Mouse (Mus musculus) urinary bladder, adult 2 months (tissue): ENCODE results near the gene Atpif1. TPM values are rescaled to one million over a fixed set of nuclear protein-coding genes. Genes with fewer than 3 reads are reported as not detected.
"Not testable (repeated sequence)": the region's sequence is repeated elsewhere in the genome, so short reads cannot be mapped to it uniquely, and the experiment has no call there.

Experiments
- DNase-seq: peaks from one replicate; pipeline ENCODE4 v3.0.0; 2022; ENCODE audit warnings: low spot score
- polyA plus RNA-seq: library from polyadenylated mRNA; depleted of rRNA; stranded (reverse); fragments of >200 nt; gene quantifications from 2 replicates; pipeline ENCODE4 v1.2.3, GENCODE M21; 2012; rRNA removed

The Atpif1 gene
- 367 and 421 TPM in 2 replicates for polyA plus RNA-seq

DNA sequence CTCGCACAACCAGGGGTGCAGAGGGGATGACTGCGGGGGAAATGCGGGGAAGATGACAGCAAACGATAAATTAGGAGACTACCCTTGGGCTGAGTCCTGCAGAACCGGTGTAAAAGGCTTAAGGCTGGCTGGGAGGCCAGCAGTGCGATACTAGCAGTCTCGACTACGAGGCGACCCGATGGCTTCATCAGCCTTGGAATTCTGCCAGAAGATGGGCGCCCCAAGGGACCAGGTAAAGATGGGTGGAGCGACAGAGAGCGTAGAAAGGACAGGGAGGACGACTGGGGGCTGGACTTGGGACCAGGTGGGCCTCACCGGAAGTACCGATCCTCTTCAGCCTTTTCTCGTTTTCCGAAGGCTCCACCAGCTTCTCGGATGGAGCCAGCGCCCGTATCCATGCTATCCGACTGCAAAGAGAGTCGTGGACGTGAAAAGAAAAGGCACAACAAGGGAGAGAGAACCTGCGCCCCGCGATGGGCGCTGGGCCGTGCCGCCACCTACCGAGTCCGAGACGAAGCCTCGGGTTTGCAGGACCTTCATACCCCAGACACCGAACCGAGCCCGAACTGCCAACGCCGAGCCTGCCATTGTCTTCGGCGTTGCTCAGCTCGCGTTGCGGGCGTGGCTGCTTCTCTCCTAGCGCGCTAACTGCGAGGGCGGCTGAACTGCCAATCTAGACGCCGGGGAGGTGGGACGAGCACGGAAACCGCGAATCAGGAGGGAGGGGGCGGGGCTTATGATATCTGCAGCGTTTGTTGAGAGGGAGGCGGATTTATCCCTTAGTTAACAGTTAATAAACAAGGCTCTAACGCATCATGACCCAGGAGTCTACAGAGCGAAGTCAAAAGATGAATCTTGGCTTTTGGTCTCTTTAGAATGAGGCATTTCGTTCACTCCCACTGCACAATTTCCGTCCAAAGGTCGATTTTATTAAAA, at the start of gene Atpif1:
Atpif1 (minus strand) TSS at position 679 of the 936 bp plus-strand sequence.
- peak; percentile 70 for DNase-seq

DNA sequence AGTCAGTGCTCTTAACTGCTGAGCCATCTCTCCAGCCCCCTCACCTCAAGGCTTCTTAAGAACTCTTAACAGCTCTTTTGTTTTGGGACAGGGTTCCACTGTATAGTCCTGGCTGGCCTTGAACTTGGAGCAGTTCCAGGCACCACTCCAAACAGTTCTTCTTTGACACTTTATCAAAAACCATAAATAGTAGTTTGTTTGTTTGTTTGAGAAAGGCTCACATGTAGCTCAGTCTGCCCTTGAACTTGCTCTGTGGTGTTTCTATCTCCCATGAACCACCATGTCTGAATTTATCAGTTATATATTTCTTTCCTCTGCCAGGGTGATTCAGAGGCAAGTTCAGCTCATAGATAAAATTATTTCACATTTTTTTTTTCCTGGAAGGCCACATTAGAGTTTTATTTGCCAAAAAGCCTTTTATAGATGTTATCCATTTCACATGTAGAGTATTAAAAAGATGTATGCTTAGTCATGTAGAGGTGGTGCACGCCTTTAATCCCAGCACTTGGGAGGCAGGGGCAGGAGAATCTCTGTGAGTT, 41.4 kb upstream of the Atpif1 start:
- DNase-seq, result no peak

DNA sequence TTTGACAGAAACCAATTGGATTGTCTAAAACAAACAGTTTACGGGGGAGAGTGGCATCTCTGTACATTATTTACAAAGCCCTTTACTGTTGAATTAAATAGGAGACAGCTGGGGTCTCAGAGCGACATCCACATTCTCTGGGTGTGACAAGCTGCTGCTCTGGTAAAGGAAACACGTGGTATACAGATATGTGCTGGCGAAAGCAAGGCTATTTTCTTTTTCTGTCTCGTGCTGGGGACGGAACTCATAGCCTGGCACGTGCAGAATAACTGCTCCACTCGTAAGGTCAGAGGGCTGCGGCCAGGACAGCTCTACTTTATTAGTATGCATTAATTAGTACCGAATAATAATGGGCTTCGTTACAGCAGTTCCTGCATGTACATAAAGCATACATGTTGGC, 39.9 kb upstream of the Atpif1 start:
- DNase-seq, result no peak

DNA sequence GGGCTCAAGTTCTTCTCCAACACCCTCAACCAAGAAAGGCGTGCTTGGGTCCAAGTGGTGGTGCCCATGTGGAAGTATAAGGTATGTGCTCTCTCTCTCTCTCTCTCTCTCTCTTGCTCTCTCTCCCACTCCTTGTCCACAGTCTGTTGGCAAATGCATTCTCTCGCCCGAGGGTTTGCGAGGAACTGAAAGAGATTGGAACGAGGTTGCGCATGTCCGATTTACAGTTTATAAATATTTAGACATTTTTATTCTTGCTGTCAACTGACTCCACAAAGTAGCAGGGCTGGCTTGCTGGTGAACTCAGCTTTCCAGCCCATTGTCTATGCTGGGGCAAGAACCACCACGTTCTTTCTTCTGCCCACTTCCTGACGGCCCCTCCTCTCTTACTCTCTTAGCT, 37.7 kb upstream of the Atpif1 start:
- no peak for DNase-seq

DNA sequence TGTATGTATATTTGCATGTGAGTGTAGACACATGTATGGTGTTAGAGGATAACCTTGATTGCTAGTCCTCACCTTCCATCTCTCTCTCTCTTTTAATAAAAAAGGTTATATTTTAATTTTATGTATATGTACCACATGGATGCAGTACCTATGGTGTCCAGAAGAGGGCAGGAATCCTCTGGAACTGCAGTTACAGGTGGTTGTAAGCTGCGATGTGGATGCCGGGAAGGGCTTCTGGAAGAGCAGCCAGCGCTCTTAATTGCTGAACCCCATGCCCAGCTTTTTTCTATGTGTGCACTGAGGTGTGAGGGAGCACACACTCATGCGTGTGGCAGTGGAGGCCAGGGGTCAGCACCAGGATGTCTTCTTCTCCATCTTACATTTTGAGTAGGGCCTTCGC, 35.7 kb upstream of the Atpif1 start:
- no peak for DNase-seq

DNA sequence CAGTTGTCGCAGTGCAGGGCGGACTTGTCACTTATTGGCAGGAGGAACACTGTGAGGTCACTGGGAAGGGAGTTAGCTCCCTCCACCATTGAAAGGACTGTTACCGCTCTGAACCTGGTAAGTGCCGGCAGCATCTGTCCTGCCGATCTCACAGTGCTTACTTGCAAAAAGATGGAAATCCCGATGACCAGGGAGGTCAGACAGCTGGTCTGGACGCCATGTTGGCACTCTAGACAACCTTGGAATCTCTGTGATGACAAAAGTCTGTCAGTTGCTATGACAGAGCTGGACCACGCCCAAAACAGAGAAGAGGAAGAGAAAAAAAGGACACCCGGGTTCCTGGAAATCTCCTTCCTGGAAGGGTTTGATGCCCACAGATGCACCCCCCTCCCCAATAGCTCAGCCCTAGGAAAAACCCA, 33.9 kb upstream of the Atpif1 start:
- DNase-seq, result no peak

DNA sequence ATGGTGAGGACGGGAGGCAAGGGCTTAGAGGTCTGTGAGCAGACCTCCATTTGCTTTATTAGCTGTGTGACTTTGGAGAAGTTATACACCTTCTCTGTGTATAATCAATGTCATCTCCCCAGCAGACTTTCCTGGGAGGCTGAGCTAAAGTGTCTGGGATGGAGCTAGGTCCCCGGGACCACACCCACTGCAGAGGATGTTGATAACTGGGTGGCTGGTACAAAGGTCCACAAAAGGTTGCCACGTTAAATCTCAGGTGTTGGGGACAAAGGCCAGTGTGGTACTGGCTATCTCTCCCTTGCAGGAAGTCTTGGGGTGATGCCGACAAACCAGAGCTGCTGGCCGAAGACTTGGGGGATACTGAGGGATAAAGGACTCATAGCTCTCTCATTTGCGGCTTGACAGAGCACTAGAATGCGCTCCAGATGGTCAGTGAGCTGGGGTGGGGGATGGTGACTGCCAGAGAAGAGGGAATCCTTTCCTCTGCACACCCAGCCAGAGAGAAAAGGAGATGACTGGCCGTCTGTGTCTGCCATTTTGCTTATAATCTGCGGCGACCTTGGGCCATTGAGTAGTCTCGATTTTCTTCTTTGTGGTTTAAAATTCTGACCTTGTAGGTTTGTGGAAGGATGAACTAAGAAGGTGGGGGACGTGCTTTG, 31.8 kb upstream of the Atpif1 start:
- no peak for DNase-seq

DNA sequence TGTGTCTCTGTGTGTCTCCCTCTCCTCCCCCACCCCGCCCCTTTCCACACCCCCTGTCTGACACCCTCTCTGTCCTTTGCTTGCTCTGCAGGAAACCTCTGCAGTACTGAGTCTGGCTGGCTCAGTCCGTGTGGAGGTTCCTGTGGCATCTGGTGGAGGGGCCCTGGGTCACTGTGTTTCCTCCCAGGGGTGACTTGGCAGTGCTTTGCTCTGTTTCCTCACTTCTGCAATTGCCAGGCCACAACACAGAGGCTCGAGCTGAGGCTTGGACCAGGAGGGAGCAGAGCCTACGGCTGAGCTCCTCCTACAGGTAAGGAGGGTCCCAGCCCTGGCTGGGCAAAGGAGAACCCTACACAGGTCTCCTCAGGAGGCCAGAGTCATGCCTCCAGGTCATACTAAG, 30.5 kb upstream of the Atpif1 start, which contains the start of gene Ptafr:
Ptafr (plus strand) TSS at position 103 of the 400 bp plus-strand sequence.
- DNase-seq, result no peak

DNA sequence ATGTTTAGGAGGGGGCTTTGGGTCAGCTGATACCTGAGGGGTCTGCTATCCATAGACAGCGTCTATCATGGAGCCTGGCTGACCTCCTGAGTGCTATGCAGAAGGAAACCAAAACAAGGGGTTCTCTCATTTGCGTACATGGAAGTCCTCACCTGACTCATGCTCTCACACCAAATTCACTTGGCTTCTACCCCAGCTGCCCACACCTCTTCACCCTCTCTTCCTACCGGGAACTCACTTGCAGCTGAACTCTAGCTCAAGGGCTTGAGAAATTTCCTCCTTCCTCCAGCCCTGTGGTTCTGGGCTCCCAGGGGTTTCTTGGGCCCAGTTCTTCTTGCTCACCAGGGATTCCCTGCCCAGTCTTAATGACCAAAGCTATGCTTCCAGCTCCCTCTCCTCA, 29.8 kb upstream of the Atpif1 start:
- no peak for DNase-seq

DNA sequence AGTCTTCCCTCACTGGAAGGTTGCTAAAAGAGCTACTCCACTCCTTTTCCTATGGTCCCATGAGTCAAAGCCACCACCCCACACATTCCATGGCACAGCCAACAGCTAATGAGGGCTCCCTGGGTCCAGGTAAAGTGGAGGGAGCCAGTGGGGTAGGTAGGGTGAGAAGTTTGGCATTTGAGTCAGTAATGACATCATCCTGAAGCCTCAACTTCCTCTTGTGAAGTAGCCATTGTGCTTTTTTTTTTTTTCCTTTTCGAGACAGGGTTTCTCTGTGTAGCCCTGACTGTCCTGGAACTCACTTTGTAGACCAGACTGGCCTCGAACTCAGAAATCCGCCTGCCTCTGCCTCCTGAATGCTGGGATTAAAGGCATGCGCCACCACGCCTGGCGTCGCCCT, 22.1 kb upstream of the Atpif1 start:
- not testable (repeated sequence) for DNase-seq

DNA sequence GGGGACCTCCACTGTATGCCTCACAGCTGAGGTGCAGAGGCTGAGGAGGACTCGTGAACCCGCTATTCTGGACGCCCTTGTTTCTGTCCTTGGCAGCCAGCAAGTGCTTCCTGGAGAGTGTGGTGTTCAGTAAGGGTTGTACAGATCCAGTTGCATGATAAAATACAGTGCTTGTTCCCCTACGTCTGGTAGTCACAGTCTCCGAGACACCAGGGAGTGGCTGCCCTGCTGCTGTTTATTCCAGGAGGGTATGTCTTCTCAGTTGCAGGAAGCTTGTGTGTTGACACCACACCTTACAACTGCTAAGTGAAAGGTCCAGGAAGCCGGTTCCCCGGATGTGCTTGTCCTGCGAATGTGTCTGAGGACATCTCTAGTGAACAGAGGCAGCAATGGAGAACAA, 21.2 kb upstream of the Atpif1 start:
- no peak for DNase-seq

DNA sequence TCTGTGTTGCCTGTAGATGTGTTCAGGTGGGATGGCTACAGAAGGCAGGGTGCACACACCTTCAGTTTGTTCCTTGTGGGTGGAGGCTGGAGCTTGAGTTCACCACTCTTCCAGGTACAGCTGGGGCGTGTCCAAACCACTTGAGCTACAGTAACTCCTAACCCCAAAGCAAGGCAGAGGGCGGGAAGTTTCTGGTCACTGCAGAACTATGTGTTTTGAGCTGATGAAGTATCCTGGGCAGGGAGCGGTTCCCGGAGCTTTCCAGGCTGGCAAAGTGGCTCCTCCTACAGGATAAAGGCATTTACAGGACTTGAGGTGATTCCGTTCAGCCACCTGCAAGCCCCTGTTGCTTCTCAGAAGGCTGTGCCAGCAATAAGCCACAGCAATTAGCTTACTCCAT, 20.8 kb upstream of the Atpif1 start:
- DNase-seq, result no peak

DNA sequence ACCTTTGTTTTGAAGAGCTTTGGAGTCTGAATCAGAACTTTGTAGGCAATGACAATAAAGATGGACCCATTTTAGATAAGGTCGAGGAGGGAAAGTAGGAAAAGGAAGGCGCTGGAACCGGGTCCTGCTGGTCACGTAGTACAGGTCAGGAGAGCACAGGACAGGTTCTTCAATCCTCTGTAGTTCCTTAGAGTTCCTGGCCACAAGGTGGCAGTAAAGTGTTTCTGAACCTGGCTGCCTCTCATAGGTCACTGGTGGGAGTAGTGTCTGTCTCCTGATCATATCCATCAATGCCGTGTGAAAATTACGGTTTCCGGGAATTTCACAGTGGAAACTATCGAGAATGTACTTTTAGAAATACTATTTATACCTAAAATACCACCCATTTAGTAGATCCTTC, 12.4 kb upstream of the Atpif1 start:
- DNase-seq, result no peak

DNA sequence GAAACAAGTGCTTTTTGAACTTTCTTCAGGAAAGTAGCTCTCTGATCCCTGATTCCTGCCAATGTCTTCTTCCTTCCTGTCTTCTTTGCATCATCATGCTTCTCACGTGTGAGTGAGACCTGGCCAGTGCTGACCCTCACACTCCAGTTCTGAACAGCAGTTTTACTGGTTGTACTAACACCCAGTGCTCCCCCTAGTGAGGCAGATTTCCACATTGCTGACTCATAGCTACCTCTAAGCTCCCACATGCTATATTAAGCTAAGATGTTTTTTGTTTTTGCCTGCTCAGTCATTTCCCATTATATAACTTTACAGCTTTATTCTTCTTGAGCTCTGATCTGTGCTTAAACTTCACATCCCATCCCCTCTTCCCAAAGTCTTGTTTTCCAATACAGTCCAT, 9.3 kb upstream of the Atpif1 start:
- DNase-seq, result no peak

DNA sequence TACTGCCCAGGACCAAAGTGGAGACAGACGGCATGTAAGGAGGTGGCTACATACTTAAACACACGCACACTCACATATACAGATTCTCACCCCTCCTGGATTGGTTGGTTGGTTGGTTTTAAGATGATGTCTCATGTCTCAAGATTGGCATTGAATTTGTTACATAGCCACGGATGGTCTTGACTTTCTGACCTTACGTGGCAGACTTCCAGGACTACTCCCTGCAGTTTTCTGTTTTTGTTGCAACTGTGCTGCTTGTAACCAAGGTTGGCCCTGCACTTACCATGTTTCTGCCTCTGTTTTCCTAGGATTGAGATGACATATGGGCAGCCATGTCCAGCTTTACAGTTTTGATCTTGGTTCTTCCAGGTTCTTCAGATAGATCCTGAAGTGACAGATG, 8.0 kb upstream of the Atpif1 start:
- no peak for DNase-seq

DNA sequence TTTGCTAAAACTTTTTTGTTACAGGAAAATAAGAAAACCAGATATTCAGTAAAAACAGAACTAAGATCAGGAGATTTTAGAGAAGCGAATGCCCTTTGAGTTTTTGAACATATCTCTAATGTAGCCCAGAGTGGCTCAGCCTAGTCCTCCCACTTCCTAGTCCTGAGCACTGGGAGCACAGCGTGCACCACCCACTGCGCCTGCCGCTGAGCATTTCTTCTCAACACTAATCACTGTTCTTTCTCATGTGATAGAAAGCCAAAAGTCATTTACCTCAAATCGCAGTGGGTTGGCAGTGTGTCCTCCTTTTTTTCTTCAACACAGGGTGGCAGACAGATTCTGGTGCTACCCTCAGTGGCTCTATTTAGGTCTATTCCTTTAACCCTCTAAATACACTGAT, 6.0 kb upstream of the Atpif1 start:
- DNase-seq, result no peak

DNA sequence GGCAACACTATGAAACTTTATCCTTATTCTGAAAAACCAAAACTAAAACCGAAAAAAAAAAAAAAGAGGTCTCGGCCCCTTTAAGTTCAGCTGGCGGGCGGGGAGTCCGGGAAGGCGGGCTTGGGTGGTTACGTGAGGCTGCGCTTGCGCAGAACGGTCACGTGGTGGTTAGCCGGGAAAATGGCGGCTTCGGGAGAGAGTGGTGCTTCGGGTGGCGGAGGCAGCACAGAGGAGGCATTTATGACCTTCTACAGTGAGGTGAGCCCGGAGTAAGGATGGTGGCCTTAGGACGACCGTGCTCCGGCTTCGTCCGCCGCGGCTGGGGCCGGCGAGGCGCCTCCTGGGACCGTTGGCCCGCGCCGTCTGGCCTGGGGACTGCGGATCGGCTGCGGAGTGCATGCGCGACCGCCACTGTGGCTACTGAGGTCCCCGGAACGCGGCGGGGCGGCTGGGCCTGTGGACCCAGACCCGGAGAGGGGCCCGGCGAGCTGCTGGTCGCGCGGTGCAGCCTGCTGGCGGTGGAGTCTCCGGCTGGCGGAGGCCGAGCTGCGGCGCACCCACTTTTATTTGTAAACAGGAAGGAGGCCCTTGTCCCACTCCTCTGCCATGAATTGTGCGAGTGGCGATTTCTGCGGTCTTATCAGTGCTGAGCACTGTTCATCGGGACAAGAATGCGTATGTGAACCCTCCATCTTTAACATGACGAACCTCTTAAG, 2.1 kb upstream of the Atpif1 start, which contains the start of gene Dnajc8:
Dnajc8 (plus strand) TSS at position 145 of the 716 bp plus-strand sequence.
- peak; percentile 88 for DNase-seq

DNA sequence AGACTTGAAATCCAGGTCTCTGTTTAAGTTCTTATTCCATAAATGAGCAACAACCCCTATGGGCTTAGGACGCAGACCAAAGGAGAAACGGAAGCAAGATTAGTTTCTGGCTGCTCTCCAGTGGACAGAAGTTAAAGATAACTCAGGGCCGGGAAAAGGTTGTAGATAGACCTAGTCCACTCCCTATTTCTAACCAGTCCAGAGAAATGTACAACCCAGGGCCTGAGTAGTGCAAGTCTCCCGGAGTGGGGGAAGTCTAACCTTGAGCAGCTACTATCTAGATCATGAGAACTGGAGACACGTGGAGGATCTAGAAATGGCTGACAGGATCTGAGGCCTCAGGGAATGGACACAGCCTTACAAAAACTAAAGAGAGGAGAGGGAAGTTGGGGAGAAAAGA, 963 bp downstream of the Atpif1 start:
- DNase-seq, result no peak

DNA sequence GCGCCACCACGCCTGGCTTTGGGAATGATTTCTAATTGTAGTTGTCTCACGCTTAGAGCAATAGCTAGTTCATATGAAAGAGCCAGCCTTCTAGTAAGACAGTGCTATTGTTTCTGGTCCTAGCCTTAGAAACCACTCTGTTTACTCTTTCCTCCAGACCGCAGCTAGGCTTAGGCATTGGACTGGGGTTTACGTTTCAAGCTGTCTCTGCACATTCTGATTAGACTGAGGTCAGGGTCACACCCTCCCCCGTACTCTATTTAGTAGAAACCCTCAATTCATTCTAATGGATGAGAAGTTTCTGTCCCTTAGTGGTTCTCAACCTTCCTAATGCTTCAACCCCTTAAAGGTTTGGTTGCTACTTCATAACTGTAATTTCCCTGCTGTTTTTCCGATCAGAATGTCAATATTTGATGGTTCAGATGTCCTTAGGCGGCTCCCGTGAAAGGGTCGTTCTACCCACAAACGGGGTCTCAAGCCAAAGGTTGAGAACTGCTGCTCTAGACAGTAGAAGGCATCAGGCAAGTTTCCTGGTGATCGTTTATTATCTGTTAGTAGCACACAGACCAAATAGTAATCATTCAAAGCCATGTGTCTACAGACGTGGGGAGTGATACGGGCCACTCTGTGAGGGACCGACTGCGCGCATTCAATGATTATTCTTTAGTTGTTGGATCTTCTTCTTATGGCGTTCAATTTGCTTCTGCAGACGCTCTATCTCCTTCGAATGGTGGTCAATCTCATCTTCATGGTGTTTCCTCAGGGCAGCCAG, 3.2 kb downstream of the Atpif1 start:
- DNase-seq, result no peak

DNA sequence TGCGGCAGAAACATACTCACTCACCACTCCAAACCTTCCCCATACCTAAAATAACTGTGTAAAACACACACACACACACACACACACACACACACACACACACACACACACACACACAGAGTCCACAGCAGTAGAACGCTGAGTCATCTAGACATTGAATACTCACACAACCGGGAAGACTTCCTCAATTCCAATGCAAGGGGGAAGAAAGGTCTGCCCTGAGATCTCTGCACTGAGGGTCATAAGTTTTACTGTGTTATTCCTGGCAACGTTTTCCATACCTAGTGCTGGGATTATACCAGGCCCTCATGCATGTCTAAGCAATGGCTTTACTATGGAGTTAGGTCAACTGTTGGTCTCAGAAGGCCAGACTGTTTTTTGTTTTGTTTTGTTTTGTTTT, 4.1 kb downstream of the Atpif1 start:
- no peak for DNase-seq

DNA sequence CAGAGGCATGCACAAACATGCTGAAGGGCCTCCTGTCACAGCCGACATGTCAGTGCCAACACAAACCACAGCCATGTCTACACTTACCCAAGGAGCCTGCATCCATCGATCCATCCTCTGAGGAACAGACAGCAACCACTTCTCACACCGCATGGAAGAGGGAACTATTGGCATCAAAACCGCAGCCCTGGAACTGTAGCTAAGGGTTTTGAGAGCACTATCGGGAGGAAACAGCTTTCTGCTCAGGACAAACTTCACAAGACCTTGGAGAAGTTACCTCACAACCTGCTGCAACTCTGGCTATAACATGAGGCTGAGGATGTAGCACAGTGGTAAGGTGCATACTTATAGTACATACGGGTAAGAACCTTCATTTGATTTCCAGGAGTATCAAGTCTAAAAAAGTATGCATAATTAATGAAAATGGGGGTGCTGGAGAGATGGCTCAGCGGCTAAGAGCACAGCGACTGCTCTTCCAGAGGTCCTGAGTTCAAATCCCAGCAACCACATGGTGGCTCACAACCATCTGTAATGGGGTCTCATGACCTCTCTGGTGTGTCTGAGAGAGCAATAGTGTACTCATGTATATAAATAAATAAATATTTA, 5.4 kb downstream of the Atpif1 start:
- no peak for DNase-seq
